Mouse (Mus musculus): Measurements from ENCODE around the gene Dnah17. TPM values are rescaled to one million over a fixed set of nuclear protein-coding genes. Genes with fewer than 3 reads are reported as not detected.
A peak's percentile ranks its signal among the peaks of the same experiment; 100 is the strongest.

Dnah17 gene
- polyA plus RNA-seq, 1 experiment from 2014 or later = 0.23 TPM

GRCm38 (mm10) chr11:118136172-118136632 lies 5.8 kb upstream of the Dnah17 start:
- H3K27me3 ChIP-seq (ENCODE audit: control insufficient read depth, insufficient read depth, low read length) = no peaks in the 10 kb centered on the region
- H3K9me3 ChIP-seq (ENCODE audit: control insufficient read depth, low read length) = peaks cover 4% of the 10 kb centered on the region; the same call in 1 of the 2 replicates
- H3K9ac ChIP-seq (ENCODE audit: low read depth, low read length) = no peak overlapping the region
- H3K4me2 ChIP-seq (replicated peaks; ENCODE audit: low read depth, low read length) = no peak overlapping the region
- WGBS = 28% methylated on average over 5 of the region's 5 CpGs
- H3K36me3 ChIP-seq (ENCODE audit: control insufficient read depth, insufficient read depth, low read length) = no peaks in the 10 kb centered on the region
- ATAC-seq (ENCODE audit: low FRiP score, low TSS enrichment) = no peak
- H3K4me3 ChIP-seq (ENCODE audit: low read length) = no peak overlapping the region
- no peak overlapping the region for H3K27ac ChIP-seq (ENCODE audit: low read depth, low read length)
- peaks cover 10% of the 10 kb centered on the region; the same call in 1 of the 2 replicates for H3K4me1 ChIP-seq (ENCODE audit: control insufficient read depth, insufficient read depth, low read length)

- H3K27me3 ChIP-seq (ENCODE audit: control insufficient read depth, insufficient read depth, low read length) = no peaks in the 10 kb centered on the region
- H3K4me2 ChIP-seq (replicated peaks; ENCODE audit: low read depth, low read length) = no peak overlapping the region
- no peak for ATAC-seq (ENCODE audit: low FRiP score, low TSS enrichment)
- H3K9me3 ChIP-seq (ENCODE audit: control insufficient read depth, low read length) = peaks cover 4% of the 10 kb centered on the region; the same call in 1 of the 2 replicates
- H3K27ac ChIP-seq (ENCODE audit: low read depth, low read length) = no peak overlapping the region
- no peak overlapping the region for H3K9ac ChIP-seq (ENCODE audit: low read depth, low read length)
- 44% methylated on average over 6 of the region's 6 CpGs for WGBS
- no peaks in the 10 kb centered on the region for H3K36me3 ChIP-seq (ENCODE audit: control insufficient read depth, insufficient read depth, low read length)
- H3K4me3 ChIP-seq (ENCODE audit: low read length) = no peak overlapping the region
- peaks cover 10% of the 10 kb centered on the region; the same call in 1 of the 2 replicates for H3K4me1 ChIP-seq (ENCODE audit: control insufficient read depth, insufficient read depth, low read length)
These were observed 4.8 kb upstream of the Dnah17 start for GRCm38 (mm10) chr11:118135271-118135670.

- H3K27ac ChIP-seq (ENCODE audit: low read depth, low read length) = no peak overlapping the region
- peak; percentile 74 for ATAC-seq (ENCODE audit: low FRiP score, low TSS enrichment)
- H3K4me2 ChIP-seq (replicated peaks; ENCODE audit: low read depth, low read length) = no peak overlapping the region
- peaks cover 10% of the 10 kb centered on the region; the same call in 1 of the 2 replicates for H3K4me1 ChIP-seq (ENCODE audit: control insufficient read depth, insufficient read depth, low read length)
- no peak overlapping the region for H3K9ac ChIP-seq (ENCODE audit: low read depth, low read length)
- no peaks in the 10 kb centered on the region for H3K27me3 ChIP-seq (ENCODE audit: control insufficient read depth, insufficient read depth, low read length)
- no peaks in the 10 kb centered on the region for H3K36me3 ChIP-seq (ENCODE audit: control insufficient read depth, insufficient read depth, low read length)
- 21% methylated on average over 4 of the region's 4 CpGs for WGBS
- H3K9me3 ChIP-seq (ENCODE audit: control insufficient read depth, low read length) = peaks cover 2% of the 10 kb centered on the region; the same call in 1 of the 2 replicates
- H3K4me3 ChIP-seq (ENCODE audit: low read length) = no peak overlapping the region
These were observed 3.3 kb upstream of the Dnah17 start for GRCm38 (mm10) chr11:118133752-118134169.

- Histone ChIP-seq H3K36me3 (ENCODE audit: control insufficient read depth, insufficient read depth, low read length) (no peaks in the 10 kb centered on the region), H3K27ac (ENCODE audit: low read depth, low read length) (peak overlapping the region; percentile 24; the same call in 1 of the 2 replicates), H3K4me2 (replicated peaks; ENCODE audit: low read depth, low read length) (no peak overlapping the region), H3K4me1 (ENCODE audit: control insufficient read depth, insufficient read depth, low read length) (peaks cover 10% of the 10 kb centered on the region; the same call in 1 of the 2 replicates), H3K9me3 (ENCODE audit: control insufficient read depth, low read length) (no peaks in the 10 kb centered on the region), H3K27me3 (ENCODE audit: control insufficient read depth, insufficient read depth, low read length) (no peaks in the 10 kb centered on the region), H3K9ac (ENCODE audit: low read depth, low read length) (no peak overlapping the region), H3K4me3 (ENCODE audit: low read length) (no peak overlapping the region)
- peak; percentile 26 for ATAC-seq (ENCODE audit: low FRiP score, low TSS enrichment)
- 40% methylated on average over 9 of the region's 9 CpGs for WGBS
These were observed 2.8 kb upstream of the Dnah17 start for GRCm38 (mm10) chr11:118133133-118133751.

GRCm38 (mm10) chr11:118132136-118132535 lies 1.7 kb upstream of the Dnah17 start:
- no peaks in the 10 kb centered on the region for H3K27me3 ChIP-seq (ENCODE audit: control insufficient read depth, insufficient read depth, low read length)
- no peak overlapping the region for H3K4me2 ChIP-seq (replicated peaks; ENCODE audit: low read depth, low read length)
- 75% methylated on average over 8 of the region's 8 CpGs for WGBS
- no peaks in the 10 kb centered on the region for H3K36me3 ChIP-seq (ENCODE audit: control insufficient read depth, insufficient read depth, low read length)
- no peaks in the 10 kb centered on the region for H3K9me3 ChIP-seq (ENCODE audit: control insufficient read depth, low read length)
- ATAC-seq (ENCODE audit: low FRiP score, low TSS enrichment) = no peak
- H3K27ac ChIP-seq (ENCODE audit: low read depth, low read length) = no peak overlapping the region
- peaks cover 10% of the 10 kb centered on the region; the same call in 1 of the 2 replicates for H3K4me1 ChIP-seq (ENCODE audit: control insufficient read depth, insufficient read depth, low read length)
- no peak overlapping the region for H3K9ac ChIP-seq (ENCODE audit: low read depth, low read length)
- H3K4me3 ChIP-seq (ENCODE audit: low read length) = no peak overlapping the region

- WGBS = 90% methylated on average over 2 of the region's 2 CpGs
- ATAC-seq (ENCODE audit: low FRiP score, low TSS enrichment) = no peak
- H3K4me2 ChIP-seq (replicated peaks; ENCODE audit: low read depth, low read length) = no peak overlapping the region
- peaks cover 4% of the 10 kb centered on the region; the same call in 1 of the 2 replicates for H3K4me1 ChIP-seq (ENCODE audit: control insufficient read depth, insufficient read depth, low read length)
- H3K36me3 ChIP-seq (ENCODE audit: control insufficient read depth, insufficient read depth, low read length) = no peaks in the 10 kb centered on the region
- H3K27me3 ChIP-seq (ENCODE audit: control insufficient read depth, insufficient read depth, low read length) = no peaks in the 10 kb centered on the region
- no peak overlapping the region for H3K4me3 ChIP-seq (ENCODE audit: low read length)
- no peaks in the 10 kb centered on the region for H3K9me3 ChIP-seq (ENCODE audit: control insufficient read depth, low read length)
- no peak overlapping the region for H3K27ac ChIP-seq (ENCODE audit: low read depth, low read length)
- H3K9ac ChIP-seq (ENCODE audit: low read depth, low read length) = no peak overlapping the region
These were observed 622 bp downstream of the Dnah17 start for GRCm38 (mm10) chr11:118129812-118130211.

- no peak overlapping the region for H3K4me2 ChIP-seq (replicated peaks; ENCODE audit: low read depth, low read length)
- H3K27me3 ChIP-seq (ENCODE audit: control insufficient read depth, insufficient read depth, low read length) = no peaks in the 10 kb centered on the region
- no peak for ATAC-seq (ENCODE audit: low FRiP score, low TSS enrichment)
- H3K9ac ChIP-seq (ENCODE audit: low read depth, low read length) = no peak overlapping the region
- H3K4me3 ChIP-seq (ENCODE audit: low read length) = no peak overlapping the region
- 78% methylated on average over 11 of the region's 11 CpGs for WGBS
- no peaks in the 10 kb centered on the region for H3K4me1 ChIP-seq (ENCODE audit: control insufficient read depth, insufficient read depth, low read length)
- no peaks in the 10 kb centered on the region for H3K36me3 ChIP-seq (ENCODE audit: control insufficient read depth, insufficient read depth, low read length)
- no peak overlapping the region for H3K27ac ChIP-seq (ENCODE audit: low read depth, low read length)
- no peaks in the 10 kb centered on the region for H3K9me3 ChIP-seq (ENCODE audit: control insufficient read depth, low read length)
These were observed 8.8 kb downstream of the Dnah17 start for GRCm38 (mm10) chr11:118121592-118121991.

GRCm38 (mm10) chr11:118118777-118119176 lies 11.7 kb downstream of the Dnah17 start:
- Histone ChIP-seq H3K9me3 (ENCODE audit: control insufficient read depth, low read length) (no peaks in the 10 kb centered on the region), H3K4me2 (replicated peaks; ENCODE audit: low read depth, low read length) (no peak overlapping the region), H3K36me3 (ENCODE audit: control insufficient read depth, insufficient read depth, low read length) (no peaks in the 10 kb centered on the region), H3K9ac (ENCODE audit: low read depth, low read length) (no peak overlapping the region), H3K27me3 (ENCODE audit: control insufficient read depth, insufficient read depth, low read length) (no peaks in the 10 kb centered on the region), H3K4me3 (ENCODE audit: low read length) (no peak overlapping the region), H3K4me1 (ENCODE audit: control insufficient read depth, insufficient read depth, low read length) (no peaks in the 10 kb centered on the region), H3K27ac (ENCODE audit: low read depth, low read length) (no peak overlapping the region)
- ATAC-seq (ENCODE audit: low FRiP score, low TSS enrichment) = no peak
- 88% methylated on average over 8 of the region's 8 CpGs for WGBS

- WGBS = 60% methylated on average over 8 of the region's 8 CpGs
- ATAC-seq (ENCODE audit: low FRiP score, low TSS enrichment) = no peak
- Histone ChIP-seq H3K27me3 (ENCODE audit: control insufficient read depth, insufficient read depth, low read length) (no peaks in the 10 kb centered on the region), H3K9ac (ENCODE audit: low read depth, low read length) (no peak overlapping the region), H3K4me3 (ENCODE audit: low read length) (no peak overlapping the region), H3K36me3 (ENCODE audit: control insufficient read depth, insufficient read depth, low read length) (no peaks in the 10 kb centered on the region), H3K9me3 (ENCODE audit: control insufficient read depth, low read length) (no peaks in the 10 kb centered on the region), H3K27ac (ENCODE audit: low read depth, low read length) (no peak overlapping the region), H3K4me2 (replicated peaks; ENCODE audit: low read depth, low read length) (no peak overlapping the region), H3K4me1 (ENCODE audit: control insufficient read depth, insufficient read depth, low read length) (no peaks in the 10 kb centered on the region)
These were observed 15.8 kb downstream of the Dnah17 start for GRCm38 (mm10) chr11:118114581-118115110.

All from kidney, embryonic 14.5 days (tissue).